Mouse (Mus musculus) limb, embryonic 11.5 days (tissue): Measurements from ENCODE around the gene Car5a. TPM values are rescaled to one million over a fixed set of nuclear protein-coding genes. Genes with fewer than 3 reads are reported as not detected.

Experiments
- ATAC-seq: fragments of 200-750 bp; cut with Nextera tagmentation; 2 replicates; pipeline ENCODE4 v1.8.0; 2017; ENCODE audit warnings: low read depth; ENCODE audit not compliant: insufficient number of reproducible peaks, low FRiP score, low TSS enrichment
- DNase-seq: peaks from one replicate; pipeline ENCODE4 v3.0.0-alpha.2; 2015; ENCODE audit warnings: low spot score
- H3K27ac ChIP-seq: fragments of 300-500 bp; sonication (generic); replicated peaks from 2 replicates; pipeline ENCODE4 v1.5.1; 2014; ENCODE audit warnings: low read depth, mild to moderate bottlenecking, low read length
- H3K27me3 ChIP-seq: fragments of 300-500 bp; sonication (generic); 2 replicates; pipeline ENCODE4 v1.6.1; 2014; ENCODE audit warnings: mild to moderate bottlenecking, low read length, mixed read lengths; ENCODE audit not compliant: control insufficient read depth, insufficient read depth
- H3K36me3 ChIP-seq: fragments of 300-500 bp; sonication (generic); 2 replicates; pipeline ENCODE4 v1.6.1; 2014; ENCODE audit warnings: mild to moderate bottlenecking, low read length, moderate library complexity, mixed read lengths; ENCODE audit not compliant: control insufficient read depth, insufficient read depth
- H3K4me1 ChIP-seq: fragments of 300-500 bp; sonication (generic); 2 replicates; pipeline ENCODE4 v1.6.1; 2014; ENCODE audit warnings: low read length, mixed read lengths; ENCODE audit not compliant: control insufficient read depth, insufficient read depth
- H3K4me2 ChIP-seq: fragments of 300-500 bp; sonication (generic); 2 replicates; pipeline ENCODE4 v1.6.1; 2014; ENCODE audit warnings: low read depth, mild to moderate bottlenecking, moderate library complexity; ENCODE audit not compliant: severe bottlenecking
- H3K4me3 ChIP-seq: fragments of 300-500 bp; sonication (generic); 2 replicates; pipeline ENCODE4 v1.5.1; 2014; ENCODE audit warnings: low read depth, low read length
- H3K9ac ChIP-seq: fragments of 300-500 bp; sonication (generic); 2 replicates; pipeline ENCODE4 v1.6.1; 2014; ENCODE audit warnings: mild to moderate bottlenecking, low read length
- H3K9me3 ChIP-seq: fragments of 300-500 bp; sonication (generic); 2 replicates; pipeline ENCODE4 v1.6.1; 2016; ENCODE audit warnings: low read length; ENCODE audit not compliant: control insufficient read depth
- WGBS: fragments of 180-500 bp; shearing (Covaris S2); extraction: QIAGEN DNeasy Blood & Tissue Kit; methylation state at CpG from one replicate; pipeline ENCODE4 v1.1.7; 2014; 5-methylcytosine and 5-hydroxymethylcytosine counted together
- polyA plus RNA-seq: library from polyadenylated mRNA; unstranded; fragments of >200 nt; fragmentation: Nextera tagmentation; extraction: Ambion mirVana; gene quantifications from 2 replicates; pipeline ENCODE4 v1.2.1, GENCODE M21; 2014

The Car5a gene
- polyA plus RNA-seq, 1 experiment from 2014 or later: not detected

- DNase-seq (peak; percentile 31), ATAC-seq (no peak)
- Histone ChIP-seq H3K9ac (no peak overlapping the region), H3K9me3 (no peaks in the 10 kb centered on the region), H3K4me1 (peaks cover 40% of the 10 kb centered on the region), H3K27ac (no peak overlapping the region; the same call in 1 of the 2 replicates), H3K4me3 (no peak overlapping the region), H3K4me2 (no peak overlapping the region), H3K27me3 (no peaks in the 10 kb centered on the region), H3K36me3 (no peaks in the 10 kb centered on the region; the same call in 1 of the 2 replicates)
- WGBS: 56% methylated on average over 5 of the region's 5 CpGs
Measured at GRCm38 (mm10) chr8:121966110-121966509, 21.4 kb upstream of the Car5a start.

- Histone ChIP-seq H3K27me3 (no peaks in the 10 kb centered on the region), H3K36me3 (no peaks in the 10 kb centered on the region; the same call in 1 of the 2 replicates), H3K4me3 (no peak overlapping the region), H3K4me2 (no peak overlapping the region), H3K9me3 (no peaks in the 10 kb centered on the region), H3K9ac (no peak overlapping the region), H3K4me1 (peaks cover 40% of the 10 kb centered on the region), H3K27ac (no peak overlapping the region)
- WGBS: 86% methylated on average over 8 of the region's 8 CpGs
- no peak for ATAC-seq
- DNase-seq: peak; percentile 25
Measured at GRCm38 (mm10) chr8:121964716-121965512, 20.2 kb upstream of the Car5a start.

GRCm38 (mm10) chr8:121962892-121963291 is 18.2 kb upstream of the Car5a start:
- Histone ChIP-seq H3K9ac (no peak overlapping the region), H3K9me3 (no peaks in the 10 kb centered on the region), H3K4me3 (no peak overlapping the region), H3K4me1 (peaks cover 26% of the 10 kb centered on the region), H3K4me2 (no peak overlapping the region), H3K27me3 (no peaks in the 10 kb centered on the region), H3K36me3 (no peaks in the 10 kb centered on the region; the same call in 1 of the 2 replicates), H3K27ac (no peak overlapping the region)
- DNase-seq (no peak), ATAC-seq (no peak)
- 84% methylated on average over 3 of the region's 3 CpGs for WGBS

GRCm38 (mm10) chr8:121958395-121958794 is 13.7 kb upstream of the Car5a start:
- 93% methylated on average over 1 of the region's 1 CpGs for WGBS
- H3K27ac ChIP-seq: no peak overlapping the region
- peaks cover 2% of the 10 kb centered on the region; the same call in 1 of the 2 replicates for H3K36me3 ChIP-seq
- DNase-seq (no peak), ATAC-seq (no peak)
- no peak overlapping the region for H3K4me3 ChIP-seq
- no peak overlapping the region for H3K9ac ChIP-seq
- no peak overlapping the region for H3K4me2 ChIP-seq
- H3K4me1 ChIP-seq: no peaks in the 10 kb centered on the region
- H3K9me3 ChIP-seq: no peaks in the 10 kb centered on the region
- H3K27me3 ChIP-seq: no peaks in the 10 kb centered on the region

GRCm38 (mm10) chr8:121955825-121956500 is 11.3 kb upstream of the Car5a start:
- Histone ChIP-seq H3K9ac (no peak overlapping the region), H3K27me3 (no peaks in the 10 kb centered on the region), H3K4me3 (no peak overlapping the region), H3K36me3 (peaks cover 6% of the 10 kb centered on the region; the same call in 1 of the 2 replicates), H3K4me1 (0 out of 2 replicates have a peak, but pooled peaks cover 2% of the 10 kb centered on the region), H3K9me3 (no peaks in the 10 kb centered on the region), H3K27ac (no peak overlapping the region), H3K4me2 (no peak overlapping the region)
- DNase-seq: no peak
- WGBS: 72% methylated on average over 1 of the region's 1 CpGs
- no peak for ATAC-seq

GRCm38 (mm10) chr8:121954981-121955555 is 10.4 kb upstream of the Car5a start:
- Histone ChIP-seq H3K4me3 (no peak overlapping the region), H3K4me1 (0 out of 2 replicates have a peak, but pooled peaks cover 2% of the 10 kb centered on the region), H3K9ac (no peak overlapping the region), H3K36me3 (peaks cover 6% of the 10 kb centered on the region; the same call in 1 of the 2 replicates), H3K27ac (no peak overlapping the region), H3K27me3 (no peaks in the 10 kb centered on the region), H3K4me2 (no peak overlapping the region), H3K9me3 (no peaks in the 10 kb centered on the region)
- no peak for ATAC-seq
- no peak for DNase-seq
- 78% methylated on average over 10 of the region's 10 CpGs for WGBS

- no peak overlapping the region for H3K4me3 ChIP-seq
- 0 out of 2 replicates have a peak, but pooled peaks cover 5% of the 10 kb centered on the region for H3K4me1 ChIP-seq
- H3K9me3 ChIP-seq: no peaks in the 10 kb centered on the region
- peaks cover 6% of the 10 kb centered on the region; the same call in 1 of the 2 replicates for H3K36me3 ChIP-seq
- H3K4me2 ChIP-seq: no peak overlapping the region
- ATAC-seq (no peak), DNase-seq (no peak)
- H3K27ac ChIP-seq: no peak overlapping the region
- WGBS: 69% methylated on average over 3 of the region's 3 CpGs
- no peak overlapping the region for H3K9ac ChIP-seq
- no peaks in the 10 kb centered on the region for H3K27me3 ChIP-seq
Measured at GRCm38 (mm10) chr8:121953821-121954545, 9.3 kb upstream of the Car5a start.

- peaks cover 15% of the 10 kb centered on the region for H3K4me1 ChIP-seq
- ATAC-seq (no peak), DNase-seq (no peak)
- no peak overlapping the region for H3K4me3 ChIP-seq
- H3K9ac ChIP-seq: no peak overlapping the region
- H3K27ac ChIP-seq: no peak overlapping the region
- no peaks in the 10 kb centered on the region for H3K9me3 ChIP-seq
- H3K4me2 ChIP-seq: no peak overlapping the region
- H3K36me3 ChIP-seq: peaks cover 6% of the 10 kb centered on the region; the same call in 1 of the 2 replicates
- no peaks in the 10 kb centered on the region for H3K27me3 ChIP-seq
- 95% methylated on average over 7 of the region's 7 CpGs for WGBS
Measured at GRCm38 (mm10) chr8:121952800-121953199, 8.1 kb upstream of the Car5a start.
